Mouse (Mus musculus) C2C12 (cell line): ENCODE results near the gene 1700013G24Rik.

Experiments used
- CTCF ChIP-seq: IDR thresholded peaks from one replicate; pipeline ENCODE4 v1.5.1; 2011; ENCODE audit not compliant: control insufficient read depth, insufficient read depth, insufficient read length
- FOSL1 ChIP-seq: IDR thresholded peaks from one replicate; pipeline ENCODE4 v1.8.0; 2011; ENCODE audit warnings: mild to moderate bottlenecking, low read length; ENCODE audit not compliant: poor library complexity, insufficient read depth, severe bottlenecking
- MAX ChIP-seq: IDR thresholded peaks from one replicate; pipeline ENCODE4 v1.6.1; 2011; ENCODE audit warnings: mild to moderate bottlenecking, control low read depth
- MYOD1 ChIP-seq: IDR thresholded peaks from one replicate; pipeline ENCODE4 v1.6.1; 2011; ENCODE audit warnings: low read depth; ENCODE audit not compliant: control insufficient read depth, insufficient read length
- USF1 ChIP-seq: IDR thresholded peaks from one replicate; pipeline ENCODE4 v1.6.1; 2011; ENCODE audit warnings: low read depth, mild to moderate bottlenecking, control low read depth, moderate library complexity

DNA sequence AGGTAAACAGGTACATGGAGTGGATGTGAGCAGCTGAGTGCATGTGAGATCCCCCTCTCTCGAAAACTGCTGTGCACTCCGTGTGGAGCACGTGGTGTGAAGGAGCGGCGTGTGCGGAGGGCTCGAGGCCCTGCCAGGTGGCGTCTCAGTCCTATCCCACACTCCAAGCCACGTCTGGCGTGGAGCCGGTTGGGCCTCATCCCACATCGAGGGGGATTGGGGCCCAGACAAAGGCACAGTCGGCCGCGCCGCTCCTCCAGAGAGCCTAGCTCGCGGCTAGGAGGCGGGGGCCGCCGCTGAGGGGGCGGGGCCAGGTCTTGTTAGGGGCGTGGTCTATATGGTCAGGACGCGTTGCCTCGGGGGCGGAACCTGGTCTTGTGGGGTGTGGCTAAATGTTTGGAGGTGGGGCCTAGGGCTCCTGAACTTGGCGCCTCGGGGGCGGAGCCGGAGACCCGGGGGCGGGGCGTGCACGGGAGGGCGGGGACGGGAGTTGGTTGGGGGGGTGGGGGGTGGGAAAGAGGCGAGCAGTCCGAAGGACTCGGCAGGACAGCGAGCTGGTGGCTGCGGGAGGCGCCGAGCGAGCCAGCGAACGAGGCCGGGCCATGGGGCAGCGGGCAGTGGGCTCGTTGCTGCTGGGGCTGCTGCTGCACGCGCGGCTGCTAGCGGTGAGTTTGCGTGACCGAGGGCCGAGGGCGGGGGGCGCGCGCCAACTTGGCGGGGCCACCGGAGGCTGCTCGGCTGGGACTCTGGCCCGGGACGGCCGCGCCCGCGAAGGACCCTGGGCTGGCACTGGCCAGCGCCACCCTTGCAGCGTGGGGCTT is 15.4 kb downstream of the 1700013G24Rik start, which contains the start of gene Hspg2:
- TF ChIP-seq MAX = peak; percentile 27
- TF ChIP-seq USF1 = no peak
- TF ChIP-seq CTCF = no peak
- no peak for TF ChIP-seq MYOD1
- TF ChIP-seq FOSL1 = no peak
